Mouse (Mus musculus) frontal cortex, postnatal 10 days (tissue): ENCODE data around the gene Lrrc38.
"Not testable (repeated sequence)": the region's sequence is repeated elsewhere in the genome, so short reads cannot be mapped to it uniquely, and the experiment has no call there.

ENCODE experiments used
- DNase-seq, 2 experiments: peaks; one replicate each; pipeline ENCODE4 v3.0.0; 2022; ENCODE audit warnings: low spot score in 2 of 2, mixed read lengths in 1 of 2

Gene Lrrc38

DNA sequence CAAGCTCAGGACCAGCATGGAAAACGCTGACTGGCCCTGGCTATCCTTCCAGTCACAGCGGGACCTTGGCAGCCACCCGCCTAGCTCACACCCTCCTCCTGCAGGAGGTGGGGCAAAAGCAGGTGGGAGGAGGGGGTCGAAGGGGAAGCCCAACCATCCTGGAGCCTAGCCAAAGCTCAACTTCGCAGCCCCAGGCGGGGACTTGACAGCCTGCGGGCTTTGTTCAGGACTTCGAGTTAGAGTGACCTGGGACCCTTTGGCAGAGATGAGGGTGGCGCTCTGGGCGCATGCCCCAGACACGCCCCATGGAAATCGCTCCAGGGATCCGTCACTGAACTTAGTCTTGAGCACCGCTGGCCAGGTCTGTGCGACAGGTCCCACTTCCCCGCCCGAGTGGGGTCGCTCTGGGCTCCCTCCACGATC lies at the start of gene Lrrc38:
Gene Lrrc38, plus strand, starts transcription at position 274 of the 423 bp plus-strand sequence.
- DNase-seq, result no peak

DNA sequence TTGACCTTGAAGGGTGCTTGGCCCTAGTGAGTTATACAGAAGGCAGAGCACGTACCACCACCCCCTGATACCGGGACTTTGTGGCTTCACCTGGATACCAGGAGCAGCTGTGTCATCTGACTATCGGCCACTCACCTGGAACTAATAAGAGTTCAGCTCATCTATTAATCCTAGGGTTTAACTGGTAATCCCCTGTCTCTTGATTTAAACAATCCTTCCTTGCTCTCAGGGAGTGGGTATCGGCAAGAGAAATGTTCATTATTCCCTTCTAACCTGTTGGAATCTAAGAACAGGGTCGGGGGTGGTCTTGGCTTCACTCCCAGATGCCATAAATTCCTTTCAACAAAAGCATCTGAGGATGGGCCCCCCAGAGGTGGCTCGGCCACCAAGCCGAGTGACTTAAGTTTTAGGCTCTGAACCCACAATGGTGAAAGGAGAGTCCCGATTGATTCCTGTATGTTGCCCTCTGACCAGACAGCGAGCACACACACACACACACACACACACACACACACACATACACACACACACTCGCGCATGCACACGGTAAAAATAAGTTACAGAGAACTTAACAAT lies 49.4 kb upstream of the Lrrc38 start:
- DNase-seq, result no peak

- no peak for DNase-seq
Measured at GRCm38 (mm10) chr4:143301042-143301441, 48.5 kb upstream of the Lrrc38 start.

DNA sequence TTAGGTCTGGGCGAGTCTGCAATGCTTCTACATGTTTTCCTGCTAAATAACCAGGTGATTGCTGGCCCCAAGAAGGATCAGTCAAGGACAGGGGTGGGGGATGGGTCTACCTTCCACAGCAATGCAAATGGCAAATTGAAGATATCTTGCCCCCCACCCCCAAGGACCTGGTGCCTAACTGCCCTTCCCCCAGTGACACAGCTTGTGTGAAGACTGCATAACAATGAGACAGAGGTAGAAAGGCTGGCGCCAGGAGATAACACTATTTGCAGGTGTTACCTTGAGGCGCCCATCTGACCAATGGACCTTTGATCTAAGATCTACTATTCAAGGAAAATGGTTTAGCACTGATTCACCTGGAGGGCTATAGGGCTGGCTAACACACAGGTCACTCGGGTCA lies 47.7 kb upstream of the Lrrc38 start:
- no peak for DNase-seq

DNA sequence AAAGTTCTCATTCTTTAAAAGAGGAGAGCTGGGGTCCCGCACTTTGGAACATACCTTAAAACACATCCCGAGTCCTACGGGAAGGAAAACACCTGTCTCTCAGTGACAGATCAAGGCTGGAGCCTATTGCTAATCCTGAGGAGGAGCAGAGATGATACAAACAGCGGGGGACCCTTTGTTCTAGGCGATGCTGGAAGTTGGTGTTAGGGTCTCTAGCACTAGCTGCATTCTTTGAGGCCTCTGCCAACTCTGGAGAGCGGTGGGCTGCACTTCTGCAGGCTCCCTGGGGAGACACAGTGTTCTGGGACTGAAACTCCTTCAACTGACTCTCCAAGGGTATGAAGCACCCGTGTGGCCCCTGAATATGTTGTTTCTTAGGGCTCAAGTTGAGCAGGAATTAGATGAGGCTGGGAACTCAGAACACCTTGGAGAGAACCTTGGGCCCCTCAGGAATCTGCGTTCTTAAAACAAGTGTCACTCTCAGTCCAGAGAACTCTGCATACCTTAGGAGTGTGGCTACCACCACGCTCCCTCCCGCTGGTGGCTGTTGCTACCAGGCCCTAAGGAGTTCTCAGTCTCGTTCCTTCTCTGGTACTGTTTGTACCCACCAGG lies 47.2 kb upstream of the Lrrc38 start:
- no peak for DNase-seq

DNA sequence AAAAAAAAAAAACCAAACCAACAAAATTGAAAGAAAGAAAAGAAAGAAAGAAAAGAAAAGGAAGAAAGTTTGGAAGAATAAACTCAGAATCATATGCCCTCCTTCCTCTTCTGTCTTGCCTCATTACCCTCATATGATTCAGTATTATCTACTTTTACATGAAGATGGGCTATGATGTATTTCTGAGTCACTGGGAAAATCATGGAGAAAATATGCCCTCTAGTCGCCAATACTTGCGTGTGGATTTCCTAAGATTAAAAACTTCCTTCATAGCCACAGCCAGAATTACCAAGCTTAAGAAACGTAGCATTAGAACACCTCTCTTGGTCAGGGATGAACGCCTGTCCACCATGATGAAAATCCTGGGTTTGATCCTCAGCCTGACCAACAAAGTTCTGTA lies 44.5 kb upstream of the Lrrc38 start:
- no peak for DNase-seq

DNA sequence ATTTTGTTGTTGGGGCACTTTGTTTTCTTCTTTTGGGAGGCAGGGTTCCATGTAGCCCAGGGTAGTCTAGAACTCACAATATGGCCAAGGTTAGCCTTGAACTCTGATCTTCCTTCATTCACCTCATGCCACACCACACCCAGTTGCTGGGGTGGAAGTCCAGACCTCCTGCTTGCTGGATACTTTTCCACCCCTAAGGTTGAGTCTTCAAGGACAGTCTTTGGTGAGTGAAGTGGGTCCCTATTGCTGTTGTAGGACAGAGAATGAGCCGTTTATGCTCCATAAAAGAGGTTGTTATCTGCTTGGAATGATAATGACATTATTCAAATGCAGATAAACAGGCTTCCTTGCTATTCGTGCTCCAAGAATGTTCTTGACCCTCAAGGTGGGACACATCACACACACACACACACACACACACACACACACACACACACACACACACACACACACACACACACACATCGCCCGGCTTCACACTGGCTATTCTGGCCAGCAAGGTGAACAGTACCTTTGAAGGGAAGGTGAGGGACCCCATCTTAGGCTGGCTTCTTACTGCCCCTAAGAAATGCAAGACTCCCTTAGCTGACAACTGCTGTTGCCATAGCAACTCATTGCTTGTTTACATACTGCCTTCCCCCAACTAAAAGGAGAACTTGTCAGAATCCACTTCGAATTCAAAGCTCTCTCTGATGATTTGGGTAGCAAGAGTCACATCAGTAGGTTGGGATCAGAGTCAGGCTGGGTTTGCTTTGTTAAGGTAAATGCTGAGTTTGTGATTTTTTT lies 43.4 kb upstream of the Lrrc38 start:
- no peak for DNase-seq

GRCm38 (mm10) chr4:143311341-143311740 lies 38.2 kb upstream of the Lrrc38 start:
- no peak for DNase-seq

- no peak for DNase-seq
Measured at GRCm38 (mm10) chr4:143313299-143313698, 36.3 kb upstream of the Lrrc38 start.

GRCm38 (mm10) chr4:143324176-143324924 lies 25.2 kb upstream of the Lrrc38 start:
- no peak for DNase-seq

- no peak for DNase-seq
Measured at GRCm38 (mm10) chr4:143324925-143325624, 24.5 kb upstream of the Lrrc38 start.

- peak; percentile 28 to 80 for DNase-seq
Measured at GRCm38 (mm10) chr4:143325625-143325941, 24.0 kb upstream of the Lrrc38 start.

DNA sequence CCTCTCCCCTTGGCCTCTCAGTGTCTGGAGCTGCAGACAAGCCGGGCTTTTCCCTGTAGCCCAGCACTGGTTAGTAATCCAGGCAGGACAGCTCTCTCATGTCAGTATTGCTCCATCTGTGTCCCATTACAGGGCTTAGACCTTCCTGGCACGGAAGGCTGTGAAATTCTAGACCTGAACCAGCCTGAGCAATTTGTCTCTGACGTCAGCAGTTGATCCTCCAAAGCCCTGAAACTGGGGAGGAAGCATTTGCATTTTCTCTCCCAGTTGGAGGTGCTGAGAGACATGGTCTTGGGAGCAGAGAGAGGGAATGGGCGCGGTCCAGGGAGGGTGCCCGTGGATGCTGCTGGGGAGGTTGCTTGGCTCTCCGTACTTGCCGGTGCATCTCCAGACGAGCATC lies 19.0 kb upstream of the Lrrc38 start:
- no peak for DNase-seq

- DNase-seq, result no peak
Measured at GRCm38 (mm10) chr4:143331787-143332186, 17.8 kb upstream of the Lrrc38 start.

- DNase-seq, result no peak
Measured at GRCm38 (mm10) chr4:143334145-143334544, 15.4 kb upstream of the Lrrc38 start.

GRCm38 (mm10) chr4:143334995-143335394 lies 14.6 kb upstream of the Lrrc38 start:
- DNase-seq, result no peak

- no peak for DNase-seq
Measured at GRCm38 (mm10) chr4:143336096-143336495, 13.5 kb upstream of the Lrrc38 start.

- DNase-seq, result no peak
Measured at GRCm38 (mm10) chr4:143339808-143340207, 9.7 kb upstream of the Lrrc38 start.

GRCm38 (mm10) chr4:143341470-143341869 lies 8.1 kb upstream of the Lrrc38 start:
- no peak for DNase-seq

GRCm38 (mm10) chr4:143345491-143345890 lies 4.1 kb upstream of the Lrrc38 start:
- not testable (repeated sequence) for DNase-seq

- DNase-seq, result no peak
Measured at GRCm38 (mm10) chr4:143348678-143349077, 879 bp upstream of the Lrrc38 start.
